Mouse (Mus musculus) brown adipose tissue, adult 24 weeks (tissue): ENCODE results near the gene Tmem200c. TPM values are rescaled to one million over a fixed set of nuclear protein-coding genes. Genes with fewer than 3 reads are reported as not detected.

Experiments
- H3K27ac ChIP-seq: fragments of 200-500 bp; replicated peaks from 2 replicates; pipeline ENCODE4 v1.5.1; 2012; ENCODE audit warnings: low read depth, mild to moderate bottlenecking, low read length
- H3K4me1 ChIP-seq: fragments of 200-500 bp; 2 replicates; pipeline ENCODE4 v1.6.1; 2012; ENCODE audit warnings: low read length, mixed read lengths; ENCODE audit not compliant: control insufficient read depth, insufficient read depth, insufficient read length
- H3K4me3 ChIP-seq: fragments of 200-500 bp; 2 replicates; pipeline ENCODE4 v1.5.1; 2012; ENCODE audit warnings: low read depth, mild to moderate bottlenecking, low read length, moderate library complexity; ENCODE audit not compliant: insufficient read depth
- polyA plus RNA-seq: library from polyadenylated mRNA; stranded (reverse); fragments of >200 nt; gene quantifications from 2 replicates; pipeline ENCODE4 v1.2.4, GENCODE M21; 2012; ENCODE audit not compliant: missing spikeins, insufficient read depth, insufficient read length

Gene Tmem200c
- polyA plus RNA-seq = not detected in 2 replicates

DNA sequence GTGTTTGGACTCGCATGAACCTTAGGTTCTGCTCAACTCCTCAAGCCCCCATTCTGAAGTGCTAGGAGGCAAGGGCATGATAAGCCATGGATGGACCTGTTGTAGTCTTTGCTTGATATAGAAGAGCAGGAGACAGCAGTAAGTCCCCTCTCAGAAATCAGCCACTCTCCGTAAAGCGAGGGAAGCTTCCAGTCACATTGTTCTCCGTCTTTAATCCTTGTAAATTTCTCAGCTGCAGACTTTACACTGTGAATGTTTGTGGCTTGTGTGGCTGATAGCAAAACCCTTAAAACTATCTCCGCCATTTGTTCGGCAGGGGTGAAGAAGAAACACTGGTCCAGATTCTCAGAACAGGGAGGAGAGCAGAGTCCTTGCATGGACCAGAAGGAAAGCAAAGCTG, at the start of gene Tmem200c:
TSS of gene Tmem200c (plus strand) at position 301 of the 400 bp plus-strand sequence.
- Histone ChIP-seq H3K27ac (no peak within 1 kb of the TSS), H3K4me3 (no peak within 1 kb of the TSS), H3K4me1 (no peaks in the 10 kb centered on the region)

DNA sequence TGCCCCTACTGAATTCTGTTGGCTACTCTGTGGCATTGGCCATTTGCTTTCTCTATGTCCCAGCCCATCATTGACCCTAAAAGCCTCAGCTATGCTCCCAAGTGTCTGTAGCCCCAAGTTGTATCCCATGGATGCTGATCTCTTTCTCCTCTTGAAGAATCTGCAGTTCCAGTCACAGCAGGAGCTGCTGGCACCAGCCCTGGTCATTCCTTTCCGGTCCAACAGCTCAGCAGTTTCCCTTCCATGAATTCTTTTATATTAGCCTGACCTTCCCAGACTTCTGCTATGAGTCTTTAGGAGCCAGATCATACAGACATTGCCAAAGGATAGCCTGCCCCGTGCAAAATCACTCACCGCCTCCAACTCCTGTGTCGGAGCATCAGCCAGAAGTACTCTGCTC, 32.7 kb upstream of the Tmem200c start:
- Histone ChIP-seq H3K4me1 (no peaks in the 10 kb centered on the region), H3K27ac (no peak overlapping the region), H3K4me3 (no peak overlapping the region)

DNA sequence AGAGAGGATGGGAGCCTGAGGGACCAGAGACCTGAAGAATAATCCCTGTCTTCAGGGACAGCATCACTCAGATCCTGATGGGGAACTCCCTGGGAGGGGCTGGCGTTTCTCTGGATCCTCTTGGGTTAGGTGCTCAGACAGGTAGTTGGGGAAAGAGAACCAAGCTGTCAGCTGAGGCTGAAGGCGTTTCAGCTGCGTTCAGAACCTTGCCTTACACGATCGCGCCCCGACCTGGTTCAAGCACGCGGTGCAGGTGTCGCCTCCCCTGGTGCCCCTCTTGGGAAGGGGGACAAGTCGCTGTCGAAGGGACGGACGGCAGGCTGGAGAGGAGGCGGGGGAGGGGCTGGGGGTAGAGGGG, 10.2 kb downstream of the Tmem200c start:
- H3K4me3 ChIP-seq = no peak overlapping the region
- H3K4me1 ChIP-seq = no peaks in the 10 kb centered on the region
- no peak overlapping the region for H3K27ac ChIP-seq

GRCm38 (mm10) chr17:68837013-68837858, 10.8 kb downstream of the Tmem200c start:
- H3K4me1 ChIP-seq = no peaks in the 10 kb centered on the region
- H3K27ac ChIP-seq = no peak overlapping the region
- H3K4me3 ChIP-seq = peak overlapping the region; percentile 38

GRCm38 (mm10) chr17:68837859-68838194, 11.4 kb downstream of the Tmem200c start:
- Histone ChIP-seq H3K4me3 (peak overlapping the region; percentile 38; the same call in 1 of the 2 replicates), H3K4me1 (no peaks in the 10 kb centered on the region), H3K27ac (no peak overlapping the region)

DNA sequence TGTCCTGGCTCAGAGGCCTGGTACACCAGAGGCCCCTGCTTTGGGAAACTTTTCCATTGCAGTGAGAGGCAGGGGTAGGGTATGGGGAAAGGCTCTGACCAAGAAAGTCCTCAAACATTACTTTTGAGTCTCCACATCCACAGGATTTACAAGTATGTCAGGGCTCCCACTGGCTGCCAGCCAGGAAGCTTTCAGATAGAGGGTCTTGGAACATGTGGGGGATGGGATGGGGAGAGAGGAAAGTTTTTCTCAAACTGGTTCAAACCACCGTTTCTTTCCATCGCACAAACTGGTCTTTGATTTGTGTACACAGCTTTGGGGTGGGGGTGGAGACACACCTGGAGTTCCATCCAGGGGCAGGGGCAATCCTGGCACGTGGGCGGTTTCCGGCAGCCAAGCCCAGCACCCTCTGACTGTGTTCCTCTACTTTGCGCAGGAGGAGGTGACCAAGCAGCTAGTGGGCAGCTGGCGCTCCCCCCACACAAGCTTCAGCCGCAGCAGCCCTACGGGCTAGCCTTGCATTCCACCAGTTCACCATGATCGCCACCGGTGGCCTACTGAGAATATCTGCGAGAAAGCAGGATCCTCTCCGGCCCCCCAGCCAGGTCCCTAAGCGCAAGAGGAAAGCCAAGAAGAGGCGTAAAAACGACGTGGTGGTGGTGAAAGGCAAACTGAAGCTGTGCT, 13.6 kb downstream of the Tmem200c start:
- no peaks in the 10 kb centered on the region for H3K4me1 ChIP-seq

DNA sequence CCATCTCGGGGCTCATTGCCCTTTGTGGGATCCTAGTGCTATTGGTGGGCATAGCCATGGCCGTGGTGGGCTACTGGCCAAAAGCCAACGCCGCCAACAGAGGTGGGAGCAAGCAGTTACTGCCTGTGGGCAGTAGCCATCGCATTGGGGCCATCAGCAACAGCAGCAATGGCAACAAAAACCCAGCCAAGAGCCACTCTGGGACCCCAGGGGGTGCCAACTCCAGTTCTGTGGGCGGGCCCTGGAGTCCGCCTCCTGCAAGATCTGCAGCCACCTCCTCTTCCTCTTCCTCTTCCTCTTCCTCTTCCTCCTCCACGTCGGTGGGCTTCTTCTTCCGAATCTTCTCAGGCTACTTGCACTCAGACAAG, 14.1 kb downstream of the Tmem200c start:
- no peaks in the 10 kb centered on the region for H3K4me1 ChIP-seq
- peak overlapping the region; percentile 20 for H3K4me3 ChIP-seq
- H3K27ac ChIP-seq = no peak overlapping the region

More for the DNA sequence above, 13.6 kb downstream of the Tmem200c start:
- no peak overlapping the region for H3K27ac ChIP-seq
- H3K4me3 ChIP-seq = no peak overlapping the region

- peak overlapping the region; percentile 36 for H3K4me3 ChIP-seq
- no peak overlapping the region for H3K27ac ChIP-seq
- no peaks in the 10 kb centered on the region for H3K4me1 ChIP-seq
Measured at GRCm38 (mm10) chr17:68841097-68841891, 14.9 kb downstream of the Tmem200c start.

- Histone ChIP-seq H3K27ac (no peak overlapping the region), H3K4me3 (peak overlapping the region; percentile 36)
Measured at GRCm38 (mm10) chr17:68841892-68842252, 15.4 kb downstream of the Tmem200c start.

DNA sequence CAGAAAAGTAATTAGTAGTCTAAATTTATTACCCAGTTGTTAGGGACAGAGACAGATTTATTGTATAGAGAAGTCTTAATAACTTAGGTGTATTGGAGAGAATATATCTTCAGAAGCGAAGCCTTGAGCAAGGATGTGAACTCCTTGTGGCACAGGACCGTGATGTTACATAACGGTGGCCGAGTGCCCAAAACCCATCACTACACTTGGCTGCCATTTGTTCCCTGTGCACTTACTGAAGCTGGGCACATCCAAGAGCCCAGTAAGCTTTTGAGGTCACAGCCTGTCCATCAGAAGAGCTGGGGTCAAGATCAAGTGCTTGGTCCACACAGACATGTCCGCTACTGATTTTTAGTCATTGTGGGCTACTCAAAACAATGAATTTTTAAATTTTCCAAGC, 19.5 kb downstream of the Tmem200c start:
- Histone ChIP-seq H3K27ac (no peak overlapping the region), H3K4me3 (no peak overlapping the region), H3K4me1 (no peaks in the 10 kb centered on the region)

More at GRCm38 (mm10) chr17:68841892-68842252, 15.4 kb downstream of the Tmem200c start:
- H3K4me1 ChIP-seq = no peaks in the 10 kb centered on the region

- Histone ChIP-seq H3K4me1 (no peaks in the 10 kb centered on the region), H3K27ac (no peak overlapping the region), H3K4me3 (no peak overlapping the region)
Measured at GRCm38 (mm10) chr17:68848739-68849138, 22.3 kb downstream of the Tmem200c start.

DNA sequence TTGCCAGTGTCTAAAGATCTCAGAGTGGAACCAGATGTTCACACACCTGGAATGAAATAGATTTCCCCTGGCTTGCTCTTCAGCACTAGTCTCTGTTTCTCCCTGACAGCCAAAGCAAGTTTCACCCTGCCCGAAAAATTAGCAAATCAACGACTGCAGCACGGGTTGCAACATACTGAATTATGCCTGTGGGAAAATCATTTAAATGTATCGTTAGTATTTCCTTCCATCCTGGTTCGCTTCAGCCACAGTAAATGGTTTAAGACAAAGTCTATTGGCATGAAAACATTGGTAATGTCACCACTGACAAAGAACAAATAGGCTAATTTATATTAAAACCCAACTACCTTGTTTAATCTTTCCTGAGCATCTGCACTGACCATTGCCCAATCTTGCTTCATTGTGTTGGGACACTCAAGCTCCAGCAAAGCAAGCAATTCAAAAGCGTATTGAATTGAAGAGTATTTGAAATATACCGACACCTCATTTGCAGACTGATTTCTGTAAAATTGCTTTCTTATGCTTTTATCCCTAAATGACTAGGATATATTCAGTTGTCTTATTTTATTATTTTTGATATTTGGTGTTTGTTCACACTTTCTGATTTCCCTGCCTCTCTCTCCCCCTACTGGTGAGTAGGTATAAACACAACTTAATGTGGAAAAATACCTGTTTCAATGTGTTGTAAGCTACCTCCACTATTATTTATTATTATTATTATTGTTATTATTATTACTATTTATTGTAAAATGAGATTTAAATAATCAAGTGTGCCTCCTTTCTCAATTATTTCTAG, 25.9 kb downstream of the Tmem200c start:
- no peak overlapping the region for H3K4me3 ChIP-seq
- no peak overlapping the region for H3K27ac ChIP-seq

DNA sequence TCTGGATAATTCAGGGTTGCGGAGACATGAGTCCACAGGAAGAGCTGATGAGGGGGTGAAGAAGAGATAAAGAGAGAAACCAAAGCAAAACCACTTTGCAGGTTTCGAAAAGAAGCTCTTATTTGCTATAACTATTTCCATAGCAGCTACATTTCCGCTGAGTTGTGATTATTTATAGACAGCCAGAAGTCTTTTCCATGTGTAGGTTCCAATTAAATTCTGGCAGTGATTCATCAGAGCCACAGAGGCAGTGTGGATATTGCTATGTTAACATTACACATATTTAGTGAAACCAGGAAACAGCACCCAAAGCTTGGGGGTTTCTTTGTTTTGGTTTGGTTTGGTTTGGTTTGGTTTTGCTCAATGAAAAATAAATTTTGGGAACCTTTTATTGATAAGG, 37.8 kb downstream of the Tmem200c start:
- H3K4me3 ChIP-seq = no peak overlapping the region
- H3K27ac ChIP-seq = no peak overlapping the region
- H3K4me1 ChIP-seq = no peaks in the 10 kb centered on the region

More for the DNA sequence above, 25.9 kb downstream of the Tmem200c start:
- H3K4me1 ChIP-seq = no peaks in the 10 kb centered on the region

- Histone ChIP-seq H3K4me3 (no peak overlapping the region), H3K4me1 (no peaks in the 10 kb centered on the region), H3K27ac (no peak overlapping the region)
Measured at GRCm38 (mm10) chr17:68868439-68868838, 42.0 kb downstream of the Tmem200c start.
